Mouse (Mus musculus): ENCODE measurements at regions not wholly inside any gene's neighbourhood (a gene's known extent, or its start where the extent isn't known, plus 50 kb on each side); places are given as distances from the start of the nearest gene placed in this dataset.

DNA sequence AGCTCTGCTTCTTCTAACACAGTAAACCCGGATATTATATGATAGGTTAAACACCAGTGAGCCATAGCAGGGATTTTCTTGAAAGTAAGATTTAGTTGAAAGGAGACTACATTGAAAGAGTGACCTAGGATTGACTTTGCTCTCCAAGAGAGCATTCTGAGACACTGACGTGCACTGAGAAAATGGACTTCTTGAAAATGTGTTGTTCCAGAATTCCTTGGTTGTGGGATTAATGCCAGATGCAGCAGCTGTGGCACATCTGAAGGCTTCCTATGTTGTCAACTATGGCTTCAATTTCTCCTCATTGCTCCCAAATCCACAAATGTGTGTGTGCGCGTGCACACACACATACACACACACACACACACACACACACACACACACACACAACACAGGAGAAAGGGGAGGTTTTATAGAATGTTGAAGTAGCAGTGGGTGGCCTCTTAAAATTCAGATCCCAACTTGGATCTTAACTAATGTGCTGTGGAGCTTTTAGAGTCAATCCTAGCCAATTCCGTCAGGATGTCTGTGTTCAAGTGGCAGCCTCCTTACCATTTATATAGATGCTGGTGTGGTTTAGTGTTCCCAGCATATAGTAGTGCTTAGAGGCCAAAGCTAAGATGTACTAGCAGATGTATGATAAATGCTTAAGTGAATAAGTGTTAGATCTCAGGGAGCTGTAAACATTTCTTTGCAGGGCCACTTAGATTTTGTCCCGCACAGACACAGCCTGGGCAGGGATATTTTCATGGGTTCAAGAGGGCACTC, 346.5 kb downstream of the C1d start:
- DNase-seq (ENCODE audit: extremely low spot score in 1 of 2, low spot score in 1 of 2): no peak

DNA sequence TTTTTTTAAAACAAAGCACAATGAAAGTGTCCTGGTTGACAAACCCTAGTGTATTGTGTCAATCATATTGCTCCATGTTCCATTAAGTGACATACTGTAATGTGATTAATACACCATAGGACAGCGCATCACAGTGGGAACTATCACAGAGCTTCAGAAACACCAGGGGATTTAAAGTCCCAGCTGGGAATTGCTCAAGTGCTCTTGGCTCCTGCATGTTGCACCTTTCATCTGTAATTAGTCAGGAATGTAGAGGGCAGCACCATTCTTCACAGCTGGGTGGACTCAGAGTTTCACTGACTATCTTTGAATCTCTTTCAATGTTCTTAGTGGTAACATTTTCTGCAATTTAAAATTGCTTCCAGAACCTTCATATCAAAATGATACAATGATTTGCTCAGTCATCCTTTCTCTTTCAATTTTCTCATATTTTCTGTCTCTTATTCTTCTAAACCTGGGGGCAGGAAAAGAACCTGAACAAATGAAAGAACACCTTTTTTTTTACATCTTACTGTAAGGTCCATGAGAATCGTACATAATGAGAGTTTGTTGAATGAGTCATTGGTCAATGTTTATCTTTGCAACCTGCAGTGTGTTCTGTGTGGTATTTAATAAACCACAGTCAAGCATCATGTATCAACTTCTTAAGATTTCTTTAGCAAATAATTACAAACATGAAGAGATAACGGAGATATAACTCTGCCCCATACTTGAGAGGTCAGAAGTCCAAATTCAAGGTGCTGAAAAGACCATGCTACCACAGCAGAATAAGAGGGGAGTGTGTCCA, 333.0 kb downstream of the Etaa1 start:
- DNase-seq (ENCODE audit: extremely low spot score in 1 of 2, low spot score in 1 of 2): no peak

DNA sequence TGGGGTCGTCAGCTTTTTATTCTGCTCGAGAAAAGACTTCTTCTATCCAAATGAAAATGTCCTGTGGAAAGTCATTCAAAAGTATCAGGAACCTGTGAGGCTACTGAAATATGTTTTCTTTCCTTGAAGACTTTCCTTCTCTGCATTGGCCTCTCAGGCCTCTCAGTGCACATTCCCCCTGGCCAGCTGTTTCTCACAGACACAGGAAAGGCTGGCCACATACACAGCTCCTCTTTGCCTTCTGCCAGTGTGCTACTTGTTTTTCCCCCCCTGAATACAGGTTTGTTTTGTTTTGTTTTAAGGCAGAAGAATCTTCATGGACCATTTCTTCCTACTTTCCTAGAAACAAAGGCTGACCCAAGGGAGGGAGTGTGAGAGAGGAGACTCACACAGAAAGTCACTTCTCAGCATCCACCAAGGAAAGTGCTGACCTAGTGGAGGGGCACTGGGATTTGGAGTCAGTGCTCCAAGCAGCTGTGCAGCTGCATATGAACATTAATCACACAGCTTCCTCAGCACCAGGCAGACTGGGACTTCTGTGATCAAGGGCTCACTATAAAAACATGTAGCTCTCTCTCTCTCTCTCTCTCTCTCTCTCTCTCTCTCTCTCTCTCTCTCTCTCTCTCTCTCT, 324.0 kb downstream of the Etaa1 start:
- no peak for DNase-seq (ENCODE audit: extremely low spot score in 1 of 2, low spot score in 1 of 2)

DNA sequence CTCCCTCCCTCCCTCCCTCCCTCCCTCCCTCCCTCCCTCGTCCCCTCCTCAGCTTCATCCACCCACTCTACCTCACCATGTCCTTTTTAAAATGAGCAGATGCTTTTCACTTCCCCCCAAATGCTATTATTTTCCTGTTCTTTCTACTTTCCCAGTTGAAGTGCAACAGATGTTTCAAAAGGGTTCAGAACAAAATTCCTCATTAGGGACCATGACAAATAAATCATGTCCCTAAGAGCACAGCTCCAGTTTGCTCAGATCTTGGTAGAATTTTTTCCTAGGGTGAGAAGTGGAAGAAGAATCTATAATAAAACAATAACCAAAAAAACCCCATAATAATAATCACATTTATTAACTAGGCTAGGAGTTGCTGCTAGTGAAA, 323.5 kb downstream of the Etaa1 start:
- no peak for DNase-seq (ENCODE audit: extremely low spot score in 1 of 2, low spot score in 1 of 2)

GRCm38 (mm10) chr11:17637158-17637557, 316.5 kb downstream of the Etaa1 start:
- DNase-seq (ENCODE audit: extremely low spot score in 1 of 2, low spot score in 1 of 2): no peak

- DNase-seq (ENCODE audit: extremely low spot score in 1 of 2, low spot score in 1 of 2): peak in 1 of 2 experiments; percentile 4
These were observed 313.8 kb downstream of the Etaa1 start for GRCm38 (mm10) chr11:17639922-17640321.

- DNase-seq (ENCODE audit: extremely low spot score in 1 of 2, low spot score in 1 of 2): no peak
These were observed 306.2 kb downstream of the Etaa1 start for GRCm38 (mm10) chr11:17647441-17647840.

DNA sequence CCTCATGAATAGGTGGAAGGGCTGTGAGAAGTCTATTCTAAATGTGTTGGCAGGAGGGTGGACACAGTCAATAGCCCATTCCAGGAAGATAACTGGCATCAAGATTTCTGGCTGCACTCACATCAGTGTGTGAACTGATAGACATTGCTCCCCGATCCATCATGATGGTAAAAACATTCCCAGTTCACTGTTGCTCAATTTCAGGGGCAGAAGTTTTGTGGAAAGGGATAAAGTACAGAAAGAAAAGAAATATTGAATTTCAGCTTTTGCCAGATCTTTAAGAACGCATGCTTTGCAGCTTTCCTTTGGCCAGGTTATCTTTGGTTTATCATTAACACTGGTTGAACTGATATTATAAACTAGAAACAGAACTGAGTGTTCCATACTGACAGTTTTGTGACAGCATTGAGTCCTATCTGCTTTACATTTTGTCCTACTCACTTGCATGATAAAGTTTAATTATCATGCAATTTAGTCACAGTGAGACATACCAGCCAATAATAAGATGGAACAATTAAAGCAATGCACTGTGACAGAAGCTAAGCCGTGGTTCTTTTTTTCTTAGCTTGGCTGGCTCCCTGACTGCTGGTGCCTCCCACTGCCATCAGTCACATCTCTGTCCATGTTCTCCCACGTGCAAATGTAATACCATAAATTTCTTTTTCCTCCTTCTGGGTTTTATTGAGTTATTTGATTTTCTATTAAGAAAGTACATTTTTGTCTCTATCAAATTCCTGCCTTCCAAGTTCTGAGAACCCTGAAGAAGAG, 302.1 kb downstream of the Etaa1 start:
- DNase-seq (ENCODE audit: extremely low spot score in 1 of 2, low spot score in 1 of 2): peak in 1 of 2 experiments; percentile 17

DNA sequence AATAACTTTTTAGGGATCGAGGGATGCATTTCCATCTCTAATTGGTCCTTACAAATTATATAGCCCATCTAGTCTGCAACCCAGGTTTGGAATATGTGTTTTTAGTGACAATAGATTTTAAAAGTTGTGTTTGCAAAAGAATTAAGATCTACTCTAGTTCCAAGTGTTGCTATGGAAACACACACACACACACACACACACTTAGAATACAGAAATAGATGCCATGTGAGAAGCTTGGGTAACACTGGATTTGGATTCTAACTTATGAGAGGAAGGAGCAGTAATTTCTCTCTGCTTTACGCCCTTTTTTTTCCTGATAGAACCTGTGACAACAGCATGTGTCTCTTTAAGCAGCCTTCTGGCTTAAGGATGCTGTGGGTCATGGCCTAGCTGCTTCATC, 297.8 kb downstream of the Etaa1 start:
- peak; percentile 8 to 57 for DNase-seq (ENCODE audit: extremely low spot score in 1 of 2, low spot score in 1 of 2)

GRCm38 (mm10) chr11:17657720-17658119, 296.0 kb downstream of the Etaa1 start:
- no peak for DNase-seq (ENCODE audit: extremely low spot score in 1 of 2, low spot score in 1 of 2)

- peak in 1 of 2 experiments; percentile 25 for DNase-seq (ENCODE audit: extremely low spot score in 1 of 2, low spot score in 1 of 2)
These were observed 295.4 kb downstream of the Etaa1 start for GRCm38 (mm10) chr11:17658289-17658688.

DNA sequence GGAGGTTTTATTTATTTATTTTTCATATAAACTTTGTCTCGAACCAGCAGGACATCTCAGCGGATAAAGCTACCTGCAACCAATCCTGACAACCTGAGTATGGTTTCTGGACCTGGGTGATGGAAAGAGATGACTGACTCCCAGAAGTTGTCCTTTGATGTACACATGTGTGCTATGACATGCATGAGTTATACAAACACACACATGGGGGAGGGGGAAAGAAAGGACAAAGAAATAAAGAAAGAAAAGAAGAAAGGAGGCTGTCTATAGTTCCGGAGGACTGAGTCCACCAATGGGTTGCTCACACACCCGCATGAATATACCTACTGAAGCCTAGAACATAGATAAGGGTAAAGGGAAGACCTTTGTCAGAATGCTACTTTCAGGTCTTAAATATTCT, 295.0 kb downstream of the Etaa1 start:
- DNase-seq (ENCODE audit: extremely low spot score in 1 of 2, low spot score in 1 of 2): no peak

- DNase-seq (ENCODE audit: extremely low spot score in 1 of 2, low spot score in 1 of 2): no peak
These were observed 289.8 kb downstream of the Etaa1 start for GRCm38 (mm10) chr11:17663893-17664292.

- DNase-seq (ENCODE audit: extremely low spot score in 1 of 2, low spot score in 1 of 2): no peak
These were observed 287.8 kb downstream of the Etaa1 start for GRCm38 (mm10) chr11:17665624-17666552.

GRCm38 (mm10) chr11:17680998-17681397, 272.7 kb downstream of the Etaa1 start:
- peak in 1 of 2 experiments; percentile 23 for DNase-seq (ENCODE audit: extremely low spot score in 1 of 2, low spot score in 1 of 2)

DNA sequence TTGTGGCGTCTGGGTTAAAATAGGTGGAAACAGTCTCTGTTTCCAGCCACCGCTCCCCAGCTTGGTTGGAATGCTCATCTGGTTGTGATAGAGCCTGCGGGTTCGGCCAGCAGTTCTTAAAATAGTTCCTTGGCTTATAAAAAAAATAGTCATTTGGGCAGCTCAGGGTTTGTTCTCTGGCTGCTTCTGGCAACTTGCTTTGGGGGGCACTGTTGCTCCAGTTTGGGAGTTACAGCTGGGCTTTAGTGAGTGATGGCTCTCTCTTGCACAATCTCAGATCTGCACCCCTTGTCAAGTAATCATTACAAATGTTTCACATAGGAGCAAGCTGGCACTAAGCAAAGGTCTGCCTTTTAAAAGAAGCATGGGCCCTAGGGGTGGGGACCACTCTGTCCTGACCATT, 268.0 kb downstream of the Etaa1 start:
- DNase-seq (ENCODE audit: extremely low spot score in 1 of 2, low spot score in 1 of 2): peak; percentile 3 to 32

DNA sequence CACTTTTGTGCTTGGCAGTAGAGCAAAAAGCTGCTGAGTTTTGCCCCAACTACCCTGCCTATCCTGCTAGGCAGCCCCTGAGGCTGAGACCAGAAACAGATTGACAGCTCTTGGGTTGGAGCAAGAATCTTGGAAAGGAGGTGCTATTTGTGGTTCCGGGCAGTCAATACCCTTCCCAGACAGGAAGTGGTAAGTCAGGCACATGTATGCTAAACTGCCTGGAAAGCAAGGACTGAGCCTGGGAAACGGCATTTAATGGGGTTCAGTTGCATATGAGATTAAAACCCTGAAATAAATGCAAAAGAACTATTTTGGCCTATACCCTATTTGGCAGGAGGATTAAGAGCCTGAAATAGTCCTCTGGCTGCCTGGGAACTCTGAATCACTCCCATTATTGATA, 266.9 kb downstream of the Etaa1 start:
- DNase-seq (ENCODE audit: extremely low spot score in 1 of 2, low spot score in 1 of 2): no peak

GRCm38 (mm10) chr11:17694145-17694544, 259.5 kb downstream of the Etaa1 start:
- DNase-seq (ENCODE audit: extremely low spot score in 1 of 2, low spot score in 1 of 2): no peak

DNA sequence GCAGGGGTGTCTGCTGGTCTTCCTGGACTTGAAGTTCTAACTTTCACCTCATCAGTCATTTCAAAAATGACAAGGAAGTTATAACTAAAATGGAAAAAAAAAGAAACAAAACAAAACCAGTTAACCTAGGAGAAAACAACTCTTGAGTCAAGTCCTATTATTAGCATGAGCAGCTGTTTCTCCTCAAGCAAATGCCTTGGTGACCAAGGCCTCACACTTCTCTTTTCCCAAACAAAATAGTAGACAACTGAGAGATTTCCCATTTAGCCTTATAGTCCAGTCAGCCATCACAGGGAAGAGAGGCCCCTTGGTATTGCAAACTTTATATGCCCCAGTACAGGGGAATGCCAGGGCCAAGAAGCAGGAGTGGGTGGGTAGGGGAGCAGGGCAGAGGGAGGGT, 244.9 kb downstream of the Etaa1 start:
- DNase-seq (ENCODE audit: extremely low spot score in 1 of 2, low spot score in 1 of 2): no peak

- no peak for DNase-seq (ENCODE audit: extremely low spot score in 1 of 2, low spot score in 1 of 2)
These were observed 231.6 kb downstream of the Etaa1 start for GRCm38 (mm10) chr11:17722051-17722450.
